Mouse (Mus musculus) left cerebral cortex, adult 2 months (tissue): ENCODE results near the gene Nrxn2. TPM values are rescaled to one million over a fixed set of nuclear protein-coding genes. Genes with fewer than 3 reads are reported as not detected.

ENCODE experiments used
- DNase-seq, 2 experiments: peaks; one replicate each; pipeline ENCODE4 v3.0.0; 2021 to 2022; ENCODE audit warnings: low spot score in 2 of 2, mixed read lengths in 1 of 2; ENCODE audit errors: extremely low spot score in 1 of 2
- H3K27ac ChIP-seq: fragments of 200-600 bp; 2 replicates; pipeline ENCODE4 v1.8.1; 2022
- H3K4me3 ChIP-seq: fragments of 200-600 bp; 2 replicates; pipeline ENCODE4 v1.8.1; 2022
- CTCF ChIP-seq: fragments of 200-600 bp; IDR thresholded peaks from 2 replicates; pipeline ENCODE4 v1.8.1; 2022; ENCODE audit warnings: antibody characterized with exemption, mild to moderate bottlenecking, moderate library complexity
- intact Hi-C: fragments of 180-260 bp; cut with DNase I; formaldehyde crosslinking; loops from one replicate; pipeline ENCODE4 v1.15.1; 2025
- total RNA-seq, 2 experiments: library from RNA; stranded (reverse); gene quantifications; 2 replicates each; pipeline ENCODE4 v1.2.3; 2021

Gene Nrxn2
- total RNA-seq, 2 experiments from 2014 or later, result 618 to 620 TPM

GRCm38 (mm10) chr19:6543035-6543383 lies 124.5 kb downstream of the Nrxn2 start:
- Histone ChIP-seq H3K27ac (no peak overlapping the region), H3K4me3 (no peak overlapping the region)
- TF ChIP-seq CTCF, result no peak
- intact Hi-C loops, result no loop called here
- no peak for DNase-seq

DNA sequence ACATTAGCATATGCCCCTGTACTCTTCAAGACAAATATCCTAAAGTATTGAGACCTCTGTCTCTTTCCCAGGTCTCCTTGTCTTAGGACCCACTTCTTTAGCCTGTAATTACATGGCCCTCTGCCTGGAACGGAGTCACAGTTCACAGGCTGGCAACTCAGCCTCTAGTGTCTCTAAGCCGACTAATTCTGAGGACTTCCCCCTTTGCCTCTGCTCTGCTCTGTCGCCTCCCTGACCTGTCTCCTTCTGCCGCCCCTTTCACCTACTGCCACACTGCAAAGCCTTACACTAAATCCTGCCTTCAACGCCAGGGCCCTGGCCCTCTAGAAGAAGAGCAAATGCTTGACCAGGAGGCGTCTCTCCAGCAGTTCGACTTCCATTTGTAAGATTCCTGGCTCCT lies 125.0 kb downstream of the Nrxn2 start:
- no peak for DNase-seq
- no peak overlapping the region for H3K27ac ChIP-seq
- intact Hi-C loops, result no loop called here

GRCm38 (mm10) chr19:6544712-6545111 lies 126.2 kb downstream of the Nrxn2 start:
- Histone ChIP-seq H3K4me3 (no peak overlapping the region), H3K27ac (no peak overlapping the region)
- DNase-seq, result no peak
- no peak for TF ChIP-seq CTCF
- intact Hi-C loops, result no loop called here

More for the DNA sequence above, 125.0 kb downstream of the Nrxn2 start:
- H3K4me3 ChIP-seq, result no peak overlapping the region
- TF ChIP-seq CTCF, result no peak

DNA sequence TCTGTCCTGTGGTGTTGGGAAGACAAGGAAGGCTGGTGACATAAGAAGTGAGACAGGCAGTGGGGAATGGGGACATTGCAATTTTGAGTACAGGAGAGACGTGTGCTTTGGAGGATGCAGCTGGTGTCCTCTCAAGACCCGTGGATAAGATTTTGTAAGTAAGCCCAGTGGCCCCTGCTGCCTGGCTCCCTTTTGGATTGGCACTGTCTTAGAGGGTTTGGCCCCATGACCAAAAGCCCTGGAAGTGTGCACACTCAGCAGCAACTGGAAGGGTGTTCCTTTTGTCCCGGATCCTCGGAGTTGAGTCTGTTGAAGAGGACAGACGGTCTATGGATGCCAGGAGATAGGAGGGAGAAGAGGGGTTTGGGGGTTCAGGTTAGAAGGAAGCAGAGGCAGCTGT lies 127.0 kb downstream of the Nrxn2 start:
- TF ChIP-seq CTCF, result no peak
- no peak overlapping the region for H3K27ac ChIP-seq
- intact Hi-C loops, result no loop called here
- no peak for DNase-seq
- no peak overlapping the region for H3K4me3 ChIP-seq

DNA sequence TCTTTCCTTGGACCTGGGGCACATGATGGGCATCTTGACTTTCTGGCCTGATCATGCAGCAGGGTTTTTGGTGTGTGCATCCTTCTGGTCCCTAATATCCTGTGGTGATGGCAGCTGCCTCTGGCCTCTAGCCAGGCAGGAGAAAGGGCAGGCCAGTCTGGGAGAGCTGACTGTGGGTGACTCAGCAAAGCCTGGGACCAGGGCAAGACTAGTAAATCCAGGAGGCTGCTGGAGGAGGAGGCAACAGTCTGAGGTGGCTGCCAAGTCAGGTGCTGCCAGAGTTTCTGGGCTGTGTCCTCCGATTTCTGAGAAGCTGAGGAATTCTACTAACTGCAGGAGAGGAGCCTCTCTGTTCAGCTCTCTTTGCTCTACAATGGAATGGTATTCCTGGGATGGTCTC lies 127.6 kb downstream of the Nrxn2 start:
- Histone ChIP-seq H3K27ac (no peak overlapping the region), H3K4me3 (no peak overlapping the region)
- no peak for TF ChIP-seq CTCF
- DNase-seq, result no peak
- intact Hi-C loops, result no loop called here

DNA sequence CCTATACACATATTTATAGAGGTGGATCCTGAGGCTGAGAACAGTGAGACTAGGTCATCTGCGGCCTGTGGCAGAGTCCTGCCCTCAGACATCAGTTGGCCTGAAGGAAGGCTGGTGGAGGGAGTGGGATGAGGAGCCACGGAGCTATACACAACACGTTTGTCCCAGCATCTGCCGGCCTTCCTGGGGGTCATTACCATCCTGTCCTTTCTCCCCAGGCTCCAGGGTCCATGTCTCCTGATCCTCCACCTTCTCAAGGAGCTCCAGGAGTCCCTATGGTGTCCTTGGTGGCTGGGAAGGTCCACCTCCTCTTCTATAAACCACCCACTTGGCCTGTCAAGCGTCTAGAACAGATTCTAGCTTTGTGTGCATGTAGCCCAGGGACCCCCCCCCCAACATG lies 129.3 kb downstream of the Nrxn2 start:
- intact Hi-C loops, result no loop called here
- no peak for TF ChIP-seq CTCF
- no peak overlapping the region for H3K4me3 ChIP-seq
- no peak overlapping the region for H3K27ac ChIP-seq
- no peak for DNase-seq

DNA sequence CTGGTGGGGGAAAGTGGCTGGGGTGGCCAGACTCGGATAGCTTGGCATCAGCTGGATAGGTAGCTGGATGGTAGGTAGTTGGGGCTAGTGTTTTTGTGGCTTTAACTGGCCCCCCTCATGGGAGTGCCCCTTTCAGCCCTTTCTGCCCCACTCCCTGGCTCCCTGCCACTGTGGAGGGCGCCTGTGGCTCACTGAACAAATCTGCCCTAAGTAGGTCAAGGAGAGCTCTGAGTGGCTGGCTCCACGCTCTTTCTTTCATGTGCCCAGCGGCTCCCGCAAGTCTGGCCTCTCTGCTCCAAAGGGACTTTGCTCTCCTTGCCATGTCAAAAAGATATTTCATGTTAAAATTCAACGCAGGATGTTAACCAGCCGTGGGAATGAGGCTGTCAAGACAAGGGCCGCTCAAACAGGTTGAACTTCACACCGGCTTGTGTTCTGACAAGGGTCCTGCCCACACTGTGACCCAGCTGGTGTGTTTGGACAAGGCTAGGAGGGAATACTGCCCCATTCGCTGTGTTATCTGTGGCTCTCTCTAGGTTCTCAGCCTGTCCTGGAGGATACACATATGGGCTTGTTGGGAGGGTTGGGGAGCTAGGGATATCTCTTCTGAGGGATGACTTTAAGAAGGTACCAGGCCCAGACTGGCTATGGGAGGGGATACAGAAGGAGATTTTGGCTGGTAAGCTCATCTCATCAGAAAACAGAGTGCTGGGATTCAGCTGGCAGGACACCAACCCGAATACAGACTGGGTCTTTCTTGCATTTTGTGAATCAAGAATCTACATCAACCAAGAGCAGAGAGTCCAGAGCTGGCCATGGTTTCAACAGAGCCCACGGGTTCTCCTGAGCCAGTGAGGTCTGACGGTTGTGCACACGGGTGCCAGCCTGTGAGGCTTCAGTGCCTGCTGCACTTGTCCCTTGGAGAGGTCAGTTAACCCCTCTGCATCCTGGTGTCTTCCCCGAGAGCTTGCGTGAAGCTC lies 130.2 kb downstream of the Nrxn2 start:
- H3K27ac ChIP-seq, result peak overlapping the region; percentile 51; the same call in 1 of the 2 replicates
- DNase-seq, result no peak
- intact Hi-C loops, result no loop called here

DNA sequence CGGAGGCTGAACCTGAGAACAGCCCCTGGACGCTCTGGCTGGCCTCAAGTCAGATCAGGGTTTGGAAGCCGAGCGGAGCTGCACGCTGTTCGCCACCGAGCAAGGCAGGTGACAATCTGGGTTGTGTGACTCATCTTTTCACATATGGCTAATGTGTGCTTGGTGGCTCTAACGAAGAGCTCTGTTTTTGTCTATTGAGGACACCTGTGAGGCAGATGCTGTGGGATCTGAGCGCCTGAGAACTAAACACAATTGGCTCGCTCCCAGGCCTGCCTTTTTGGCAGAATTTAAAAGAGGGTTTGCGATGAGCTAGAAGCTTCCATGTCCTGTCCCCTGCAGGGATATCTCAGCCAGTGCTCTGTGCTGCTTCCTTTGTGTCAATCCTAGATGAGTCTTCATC lies 131.0 kb downstream of the Nrxn2 start:
- intact Hi-C loops, result no loop called here
- peak overlapping the region; percentile 51 for H3K27ac ChIP-seq
- no peak for TF ChIP-seq CTCF
- DNase-seq, result peak in 1 of 2 experiments; percentile 65
- no peak overlapping the region for H3K4me3 ChIP-seq

More for the DNA sequence above, 130.2 kb downstream of the Nrxn2 start:
- no peak overlapping the region for H3K4me3 ChIP-seq
- TF ChIP-seq CTCF, result no peak

- intact Hi-C loops, result no loop called here
- DNase-seq, result no peak
- Histone ChIP-seq H3K4me3 (no peak overlapping the region), H3K27ac (no peak overlapping the region)
- no peak for TF ChIP-seq CTCF
Observed at GRCm38 (mm10) chr19:6551215-6551614, 132.7 kb downstream of the Nrxn2 start.

GRCm38 (mm10) chr19:6552302-6553028 lies 133.9 kb downstream of the Nrxn2 start:
- DNase-seq, result peak in 1 of 2 experiments; percentile 48
- no peak overlapping the region for H3K27ac ChIP-seq
- H3K4me3 ChIP-seq, result no peak overlapping the region
- TF ChIP-seq CTCF, result peak; percentile 65
- intact Hi-C loops, result no loop called here

DNA sequence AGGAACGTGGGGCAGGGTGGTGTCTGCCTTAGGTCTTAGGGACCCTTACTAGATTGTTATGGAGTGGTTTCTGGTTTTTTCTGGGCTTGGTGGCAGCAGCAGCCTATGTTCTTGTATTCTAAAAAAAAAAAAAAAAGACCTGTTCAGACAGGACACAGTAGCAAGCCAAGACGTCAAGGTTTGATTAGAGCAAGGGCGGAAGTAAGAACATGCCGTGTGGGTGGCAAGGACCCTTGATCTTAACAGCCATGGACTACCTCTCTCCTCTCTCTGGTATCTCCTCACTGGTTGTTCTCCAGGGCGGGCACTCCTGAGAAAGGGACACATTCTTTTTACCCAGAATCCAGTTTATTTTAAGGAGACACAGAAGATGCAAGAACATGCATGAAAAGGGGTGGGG lies 134.6 kb downstream of the Nrxn2 start:
- Histone ChIP-seq H3K27ac (no peak overlapping the region), H3K4me3 (no peak overlapping the region)
- intact Hi-C loops, result no loop called here
- no peak for TF ChIP-seq CTCF
- DNase-seq, result no peak
